Mouse (Mus musculus) embryonic facial prominence, embryonic 11.5 days (tissue): ENCODE results near the gene Crhr2. TPM values are rescaled to one million over a fixed set of nuclear protein-coding genes. Genes with fewer than 3 reads are reported as not detected.

Experiments
- polyA plus RNA-seq: library from polyadenylated mRNA; unstranded; fragments of >200 nt; fragmentation: Nextera tagmentation; extraction: Ambion mirVana; gene quantifications from 2 replicates; pipeline ENCODE4 v1.2.1, GENCODE M21; 2014

Crhr2 gene
- polyA plus RNA-seq, 1 experiment from 2014 or later: not detected

Other genes starting within 250 kb of the Crhr2 start
- 1.9 and 2.3 TPM in 2 replicates for gene Nod1, start 160.4 kb downstream of the Crhr2 start, polyA plus RNA-seq
- 10.5 and 13.0 TPM in 2 replicates for gene Ggct, start 140.1 kb downstream of the Crhr2 start, polyA plus RNA-seq
- gene Gars, start 95.0 kb downstream of the Crhr2 start, polyA plus RNA-seq: 194 and 196 TPM in 2 replicates
- gene Inmt, start 42.0 kb upstream of the Crhr2 start, polyA plus RNA-seq: 3.1 and 5.3 TPM in 2 replicates
- 23.9 and 26.0 TPM in 2 replicates for gene Mindy4, start 70.4 kb upstream of the Crhr2 start, polyA plus RNA-seq
- gene Aqp1, start 203.4 kb upstream of the Crhr2 start, polyA plus RNA-seq: 0.28 and 0.52 TPM in 2 replicates
- not detected in 2 replicates for gene Ghrhr, start 243.3 kb upstream of the Crhr2 start, polyA plus RNA-seq